Mouse (Mus musculus): ENCODE results near the gene Stx12. TPM values are rescaled to one million over a fixed set of nuclear protein-coding genes. Genes with fewer than 3 reads are reported as not detected.

Stx12 gene
- polyA plus RNA-seq, 2 experiments = 54.2 to 65.2 TPM

- Histone ChIP-seq H3K27ac (replicated peaks; ENCODE audit: low read depth, low read length) (no peak overlapping the region), H3K4me3 (replicated peaks; ENCODE audit: low read length) (no peak overlapping the region), H3K9ac (ENCODE audit: low read depth, low read length, severe bottlenecking) (no peak overlapping the region), H3K4me2 (replicated peaks; ENCODE audit: low read depth, low read length, severe bottlenecking) (no peak overlapping the region), H3K4me1 (ENCODE audit: control insufficient read depth, insufficient read depth, low read length) (no peaks in the 10 kb centered on the region), H3K36me3 (ENCODE audit: control insufficient read depth, insufficient read depth, low read length) (no peaks in the 10 kb centered on the region), H3K9me3 (ENCODE audit: control insufficient read depth, low read length) (no peaks in the 10 kb centered on the region), H3K27me3 (ENCODE audit: control insufficient read depth, insufficient read depth, low read length) (no peaks in the 10 kb centered on the region)
- no peak for DNase-seq (ENCODE audit: low spot score)
- 86% methylated on average over 6 of the region's 6 CpGs for WGBS
- no peak for TF ChIP-seq POLR2A (IDR thresholded peaks at IDR 0.05; ENCODE audit: borderline replicate concordance, extremely low read depth, insufficient read depth, insufficient read length)
- ATAC-seq (ENCODE audit: low FRiP score, low read depth) = no peak
These were observed 80.0 kb downstream of the Stx12 start for GRCm38 (mm10) chr4:132804331-132804730.

DNA sequence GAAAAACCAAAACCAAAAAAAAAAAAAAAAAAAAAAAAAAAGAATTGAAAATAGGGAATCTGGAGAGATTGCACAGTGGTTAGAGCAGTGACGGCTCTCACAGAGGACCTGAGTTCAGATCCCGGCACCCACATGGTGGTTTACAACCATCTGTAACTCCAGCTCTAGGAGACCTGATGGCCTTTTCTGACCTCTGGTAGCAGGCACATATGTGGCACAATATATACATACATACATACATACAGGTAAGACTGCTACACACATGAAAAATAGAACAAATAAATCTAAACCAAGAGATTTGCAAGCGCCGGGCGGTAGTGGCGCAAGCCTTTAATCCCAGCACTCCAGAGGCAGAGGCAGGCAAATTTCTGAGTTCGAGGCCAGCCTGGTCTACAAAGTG lies 80.4 kb downstream of the Stx12 start:
- DNase-seq (ENCODE audit: low spot score) (no peak), ATAC-seq (ENCODE audit: low FRiP score, low read depth) (no peak)
- no peaks in the 10 kb centered on the region for H3K9me3 ChIP-seq (ENCODE audit: control insufficient read depth, low read length)
- H3K4me3 ChIP-seq (replicated peaks; ENCODE audit: low read length) = no peak overlapping the region
- no peaks in the 10 kb centered on the region for H3K36me3 ChIP-seq (ENCODE audit: control insufficient read depth, insufficient read depth, low read length)
- no peak overlapping the region for H3K9ac ChIP-seq (ENCODE audit: low read depth, low read length, severe bottlenecking)
- no peaks in the 10 kb centered on the region for H3K27me3 ChIP-seq (ENCODE audit: control insufficient read depth, insufficient read depth, low read length)
- no peaks in the 10 kb centered on the region for H3K4me1 ChIP-seq (ENCODE audit: control insufficient read depth, insufficient read depth, low read length)
- H3K27ac ChIP-seq (replicated peaks; ENCODE audit: low read depth, low read length) = no peak overlapping the region
- H3K4me2 ChIP-seq (replicated peaks; ENCODE audit: low read depth, low read length, severe bottlenecking) = no peak overlapping the region
- TF ChIP-seq POLR2A (IDR thresholded peaks at IDR 0.05; ENCODE audit: borderline replicate concordance, extremely low read depth, insufficient read depth, insufficient read length) = no peak
- 95% methylated on average over 7 of the region's 7 CpGs for WGBS

Other genes with a start within 250 kb of the Stx12 start
- 42.0 and 45.1 TPM in 2 replicates for gene Eya3, start 245.5 kb downstream of the Stx12 start, polyA plus RNA-seq (2012; rRNA removed)
- gene Eya3, start 245.5 kb downstream of the Stx12 start, polyA plus RNA-seq (2014; fragmentation: Nextera tagmentation; extraction: Ambion mirVana) = 23.7 and 24.3 TPM in 2 replicates
- 8.0 and 10.2 TPM in 2 replicates for gene Xkr8, start 152.0 kb downstream of the Stx12 start, polyA plus RNA-seq (2012; rRNA removed)
- 7.3 and 9.9 TPM in 2 replicates for gene Xkr8, start 152.0 kb downstream of the Stx12 start, polyA plus RNA-seq (2014; fragmentation: Nextera tagmentation; extraction: Ambion mirVana)
- 8.0 and 9.0 TPM in 2 replicates for gene Smpdl3b, start 127.3 kb downstream of the Stx12 start, polyA plus RNA-seq (2012; rRNA removed)
- 6.3 and 7.1 TPM in 2 replicates for gene Smpdl3b, start 127.3 kb downstream of the Stx12 start, polyA plus RNA-seq (2014; fragmentation: Nextera tagmentation; extraction: Ambion mirVana)
- gene Rpa2, start 116.2 kb downstream of the Stx12 start, polyA plus RNA-seq (2012; rRNA removed) = 74.5 and 76.4 TPM in 2 replicates
- gene Rpa2, start 116.2 kb downstream of the Stx12 start, polyA plus RNA-seq (2014; fragmentation: Nextera tagmentation; extraction: Ambion mirVana) = 104 and 114 TPM in 2 replicates
- 2.0 and 2.1 TPM in 2 replicates for gene Themis2, start 88.1 kb downstream of the Stx12 start, polyA plus RNA-seq (2012; rRNA removed)
- gene Themis2, start 88.1 kb downstream of the Stx12 start, polyA plus RNA-seq (2014; fragmentation: Nextera tagmentation; extraction: Ambion mirVana) = 1.9 and 2.4 TPM in 2 replicates
- gene Ppp1r8, start 41.3 kb downstream of the Stx12 start, polyA plus RNA-seq (2012; rRNA removed) = 79.7 and 91.6 TPM in 2 replicates
- 66.2 and 68.0 TPM in 2 replicates for gene Ppp1r8, start 41.3 kb downstream of the Stx12 start, polyA plus RNA-seq (2014; fragmentation: Nextera tagmentation; extraction: Ambion mirVana)
- 19.0 and 19.1 TPM in 2 replicates for gene Fam76a, start 38.0 kb upstream of the Stx12 start, polyA plus RNA-seq (2012; rRNA removed)
- gene Fam76a, start 38.0 kb upstream of the Stx12 start, polyA plus RNA-seq (2014; fragmentation: Nextera tagmentation; extraction: Ambion mirVana) = 48.3 and 57.1 TPM in 2 replicates
- gene Fgr, start 89.6 kb upstream of the Stx12 start, polyA plus RNA-seq (2012; rRNA removed) = 0.54 and 0.64 TPM in 2 replicates
- gene Fgr, start 89.6 kb upstream of the Stx12 start, polyA plus RNA-seq (2014; fragmentation: Nextera tagmentation; extraction: Ambion mirVana) = 0.35 and 0.62 TPM in 2 replicates
- gene Ahdc1, start 126.8 kb upstream of the Stx12 start, polyA plus RNA-seq (2012; rRNA removed) = 29.6 and 41.0 TPM in 2 replicates
- 12.9 and 15.6 TPM in 2 replicates for gene Ahdc1, start 126.8 kb upstream of the Stx12 start, polyA plus RNA-seq (2014; fragmentation: Nextera tagmentation; extraction: Ambion mirVana)
- gene Wasf2, start 246.0 kb upstream of the Stx12 start, polyA plus RNA-seq (2012; rRNA removed) = 62.0 and 70.9 TPM in 2 replicates
- 92.2 and 96.6 TPM in 2 replicates for gene Wasf2, start 246.0 kb upstream of the Stx12 start, polyA plus RNA-seq (2014; fragmentation: Nextera tagmentation; extraction: Ambion mirVana)

Data from limb, embryonic 14.5 days (tissue).